Mouse (Mus musculus) gastrocnemius, postnatal 4 days (tissue): ENCODE data around the gene Phactr1. TPM values are rescaled to one million over a fixed set of nuclear protein-coding genes. Genes with fewer than 3 reads are reported as not detected.

ENCODE experiments used
- DNase-seq, 2 experiments: peaks; one replicate each; pipeline ENCODE4 v3.0.0; 2021 to 2022; ENCODE audit warnings: low spot score in 2 of 2, mixed read lengths in 2 of 2
- total RNA-seq, 2 experiments: library from RNA; stranded (reverse); gene quantifications; 2 replicates each; pipeline ENCODE4 v1.2.3; 2021

Phactr1 gene
- total RNA-seq, 2 experiments from 2014 or later = 14.0 to 14.1 TPM

DNA sequence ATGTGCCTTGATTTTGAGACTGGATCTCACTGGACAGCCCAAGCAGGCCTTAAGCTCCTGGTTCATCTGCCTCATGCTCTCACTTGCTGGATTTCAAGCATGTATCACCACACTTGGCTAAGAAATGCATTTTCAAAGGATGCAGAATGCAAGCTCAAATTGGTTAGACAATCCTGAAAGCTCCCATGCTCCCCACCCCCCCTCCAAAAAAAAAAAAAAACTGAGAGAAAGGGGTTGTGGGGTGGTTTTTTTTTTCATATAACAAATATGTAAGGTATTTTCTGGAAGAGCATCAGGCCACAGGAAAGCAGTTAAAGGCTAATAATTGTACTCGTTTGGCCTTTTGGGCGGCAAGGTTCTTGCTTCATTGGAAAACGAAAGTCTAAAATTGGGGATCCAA is 432.7 kb downstream of the Phactr1 start:
- no peak for DNase-seq

DNA sequence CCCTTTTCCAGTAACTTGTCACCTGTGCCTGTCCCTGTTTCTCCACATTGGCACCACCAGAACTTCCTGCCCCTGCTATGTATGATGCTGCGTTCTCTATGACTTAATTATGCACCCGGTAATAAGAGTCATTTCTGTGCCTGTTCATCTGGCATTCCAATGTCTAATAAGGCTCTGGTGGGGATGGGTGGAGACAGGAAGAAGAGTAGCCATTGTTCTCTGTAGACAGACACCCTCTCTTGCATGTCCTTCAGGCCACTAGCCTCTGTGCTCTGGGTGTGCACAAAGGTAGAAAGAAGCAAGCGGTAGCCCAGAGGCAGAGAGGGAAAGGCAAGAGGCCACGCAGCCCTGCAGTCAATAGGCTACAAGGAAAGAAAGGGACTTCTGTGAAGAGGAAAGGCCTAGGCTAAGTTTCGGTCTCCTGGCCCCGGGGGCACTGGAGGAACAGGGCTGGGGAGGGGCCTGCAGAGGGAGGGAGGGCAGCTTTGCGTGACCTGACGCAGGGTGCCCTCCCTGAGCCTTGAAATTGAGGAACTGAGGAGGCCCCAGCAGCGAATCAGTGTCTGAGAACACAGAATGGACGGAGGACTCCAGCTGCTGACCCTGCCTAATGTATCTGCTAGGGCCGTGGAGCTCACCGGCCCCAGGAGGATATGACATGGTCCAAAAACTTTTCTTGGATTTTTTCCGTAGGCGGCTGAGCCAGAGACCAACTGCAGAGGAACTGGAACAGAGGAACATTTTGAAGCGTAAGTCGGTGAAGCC is 442.1 kb downstream of the Phactr1 start:
- peak in 1 of 2 experiments; percentile 39 for DNase-seq

GRCm38 (mm10) chr13:43123895-43124682 is 443.7 kb downstream of the Phactr1 start:
- DNase-seq = no peak

DNA sequence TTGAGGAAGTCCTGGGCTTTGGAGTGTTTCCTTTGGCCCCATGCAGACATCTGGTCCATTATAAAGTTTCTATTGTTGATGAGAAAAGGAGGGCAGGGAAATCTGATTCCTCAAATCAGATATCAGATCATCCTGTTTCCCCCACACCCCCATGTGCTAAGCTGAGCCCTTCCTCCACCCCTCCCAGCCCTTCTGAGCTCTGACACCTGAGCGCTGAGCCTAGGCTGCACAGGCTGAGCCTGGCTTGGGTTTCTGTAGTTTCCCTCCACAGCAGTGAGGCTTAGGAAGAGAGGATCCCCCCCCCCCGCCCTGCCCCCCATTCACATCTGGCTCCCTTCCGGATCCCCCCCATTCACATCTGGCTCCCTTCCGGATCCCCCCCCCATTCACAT is 444.3 kb downstream of the Phactr1 start:
- no peak for DNase-seq

GRCm38 (mm10) chr13:43130161-43130560 is 449.7 kb downstream of the Phactr1 start:
- no peak for DNase-seq

- peak in 1 of 2 experiments; percentile 37 for DNase-seq
Observed at GRCm38 (mm10) chr13:43131741-43132191, 451.3 kb downstream of the Phactr1 start.

GRCm38 (mm10) chr13:43132859-43133258 is 452.4 kb downstream of the Phactr1 start:
- DNase-seq = no peak

DNA sequence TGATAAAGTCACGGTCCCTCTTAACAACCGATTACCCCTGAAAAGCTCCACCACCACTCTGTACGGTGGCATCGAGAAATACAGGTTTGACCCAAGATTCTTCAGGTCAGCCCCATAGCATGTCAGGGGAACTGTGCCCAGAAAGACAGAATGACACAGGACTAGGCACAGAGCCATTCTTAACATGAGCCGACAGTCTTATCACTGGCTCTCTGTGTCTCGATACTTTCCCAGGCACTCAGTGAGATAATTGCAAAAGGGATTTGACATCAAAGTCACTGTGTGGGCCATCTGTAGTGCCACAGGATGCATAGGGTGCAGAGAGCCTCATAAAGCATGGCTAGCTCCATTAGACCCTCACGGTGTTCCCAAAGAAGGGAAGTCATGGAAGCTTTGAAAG is 453.0 kb downstream of the Phactr1 start:
- DNase-seq = no peak

DNA sequence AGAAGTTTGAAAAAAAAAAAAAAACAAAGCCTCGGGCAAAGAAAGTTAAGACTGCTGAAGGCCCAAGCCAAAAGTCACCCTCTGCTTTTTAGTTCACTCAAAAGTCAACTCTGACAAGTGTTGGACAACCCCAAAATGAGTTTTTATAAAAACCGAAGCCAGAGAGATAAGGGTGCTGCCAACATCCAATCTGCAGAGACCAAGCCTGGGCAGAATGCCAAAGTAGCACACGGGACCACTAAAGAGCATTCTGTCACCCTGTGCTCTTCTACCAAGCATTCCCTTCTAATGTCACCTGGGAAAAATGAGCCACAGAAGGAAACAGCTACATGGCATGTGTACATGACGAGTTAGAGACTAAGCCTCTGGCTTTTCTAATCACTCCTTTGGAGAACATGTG is 454.0 kb downstream of the Phactr1 start:
- DNase-seq = no peak

DNA sequence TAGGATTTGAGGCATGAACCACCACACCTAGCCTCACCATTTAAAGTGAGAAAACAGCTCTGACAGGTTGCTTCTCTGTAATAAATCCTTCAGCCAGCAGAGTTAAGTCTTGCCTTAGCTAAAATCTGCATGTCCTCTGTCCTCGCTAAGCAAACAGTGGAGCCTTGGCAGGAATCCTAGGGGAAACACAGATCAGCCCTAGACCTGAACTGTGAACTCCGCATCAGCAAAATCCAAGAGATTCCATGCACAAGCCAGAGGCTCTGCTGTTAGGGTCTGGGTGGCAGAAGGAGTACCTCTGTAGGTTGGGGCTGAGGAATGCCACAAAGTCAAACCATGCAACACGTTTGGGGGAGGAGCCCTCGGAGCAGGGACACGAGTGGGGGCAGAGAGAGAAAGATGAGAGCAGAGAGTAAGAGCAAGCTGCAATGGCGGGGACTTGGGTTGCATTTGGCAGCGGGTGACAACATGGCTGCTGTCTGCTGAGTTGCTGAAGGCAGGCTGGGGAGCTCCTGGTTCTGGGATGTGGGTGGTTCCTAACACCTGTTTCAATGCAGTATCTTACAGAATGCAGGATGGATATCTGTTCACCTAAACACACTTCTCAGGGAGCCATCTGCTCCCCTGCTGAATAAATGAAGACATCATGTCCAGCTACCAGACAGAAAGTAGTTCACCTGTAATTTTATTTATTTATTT is 464.4 kb downstream of the Phactr1 start:
- DNase-seq = no peak

DNA sequence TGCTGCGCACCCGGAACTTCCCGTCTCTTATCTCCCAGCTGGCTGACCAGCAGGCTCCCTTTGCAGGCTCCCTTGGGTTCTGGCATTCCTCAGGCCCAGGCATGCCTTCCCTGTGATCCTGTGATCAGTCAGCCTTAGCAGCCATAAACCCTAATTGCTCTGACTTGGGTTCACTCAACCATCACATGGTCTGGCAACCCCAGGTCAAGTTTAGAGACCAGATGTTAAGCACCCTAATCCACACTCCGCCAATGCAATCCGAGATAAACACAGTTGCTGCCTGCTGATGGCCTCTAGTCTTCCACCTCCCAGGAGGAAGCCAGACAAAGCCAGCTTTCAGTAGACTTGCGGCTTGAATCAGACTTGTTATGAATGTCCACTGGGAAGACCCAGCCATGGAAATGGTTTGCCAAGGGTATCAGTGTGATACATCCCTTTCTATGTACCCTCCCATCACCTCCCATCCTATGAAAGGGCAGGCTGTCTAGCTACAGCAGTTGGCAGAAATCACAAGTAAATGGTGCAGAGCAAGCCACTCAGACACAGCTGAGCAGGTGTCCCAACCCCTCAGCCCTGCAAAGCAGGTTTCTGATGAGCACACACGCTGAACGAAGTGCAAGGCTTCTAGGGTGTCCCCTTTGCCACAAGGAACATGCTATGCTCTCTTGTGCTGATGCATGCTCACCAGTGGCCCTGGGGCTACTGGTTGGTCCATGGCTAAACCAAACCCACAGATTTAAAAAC is 466.3 kb downstream of the Phactr1 start:
- DNase-seq = no peak

GRCm38 (mm10) chr13:43148692-43149091 is 468.3 kb downstream of the Phactr1 start:
- no peak for DNase-seq

DNA sequence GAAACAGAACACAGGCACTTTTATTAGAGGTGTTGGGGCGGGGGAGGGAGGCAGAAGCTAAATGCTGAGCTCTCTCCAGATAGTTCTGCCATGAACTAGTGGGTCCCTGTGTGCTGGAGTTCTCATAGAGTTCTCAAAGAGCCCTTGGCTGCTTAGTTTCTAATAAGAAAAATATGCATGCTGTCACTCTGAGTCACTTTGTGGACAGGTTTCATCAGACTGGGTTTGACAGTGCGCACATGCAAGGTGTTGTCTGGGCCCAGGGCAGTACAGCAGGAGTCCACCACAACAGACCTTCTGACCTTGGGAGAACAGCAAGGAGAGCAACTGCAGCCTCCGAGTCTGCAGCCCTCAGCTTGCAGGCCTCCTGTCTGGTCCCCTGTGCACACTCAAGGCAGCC is 469.2 kb downstream of the Phactr1 start:
- no peak for DNase-seq

- no peak for DNase-seq
Observed at GRCm38 (mm10) chr13:43152005-43152520, 471.6 kb downstream of the Phactr1 start.

GRCm38 (mm10) chr13:43157370-43157769 is 476.9 kb downstream of the Phactr1 start:
- DNase-seq = no peak

DNA sequence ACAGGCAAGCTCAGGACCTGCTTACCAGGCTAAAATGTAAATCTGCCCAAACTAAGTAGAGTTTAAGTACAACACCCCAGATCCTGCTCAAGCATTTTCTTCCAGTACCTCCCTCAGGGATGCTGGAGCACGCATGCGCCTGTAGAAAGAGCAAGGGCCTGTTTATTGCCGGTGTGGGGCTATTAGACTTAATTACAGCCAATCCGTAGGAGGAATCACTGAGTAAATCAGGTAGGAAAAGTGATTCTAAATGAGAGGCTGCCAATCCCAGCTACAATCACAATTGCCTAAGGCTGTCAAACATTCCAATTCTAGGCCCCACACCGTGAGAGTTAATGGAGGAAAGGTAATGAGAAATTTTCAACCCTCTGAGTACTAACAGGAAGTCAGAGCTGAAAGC is 477.9 kb downstream of the Phactr1 start:
- DNase-seq = no peak

- no peak for DNase-seq
Observed at GRCm38 (mm10) chr13:43159429-43159828, 479.0 kb downstream of the Phactr1 start.

DNA sequence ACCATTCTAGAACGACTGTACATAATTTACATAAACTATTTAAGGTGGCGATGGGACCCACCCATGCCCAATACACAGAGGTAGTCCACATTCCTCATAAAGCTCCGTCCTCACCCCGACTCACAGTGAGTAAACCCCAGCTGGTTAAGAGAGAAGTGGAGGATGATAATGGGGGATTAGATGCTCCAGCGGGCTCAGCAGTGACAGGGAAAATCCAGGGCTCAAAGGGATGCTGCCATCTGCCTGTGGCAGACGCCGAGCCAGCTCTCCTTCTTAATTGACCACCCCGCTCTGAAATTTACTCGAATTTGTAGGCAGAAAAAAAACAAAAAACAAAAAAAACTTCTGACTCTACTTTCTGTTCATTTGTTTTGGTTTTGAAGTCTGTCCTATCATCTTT is 487.3 kb downstream of the Phactr1 start:
- no peak for DNase-seq

- DNase-seq = peak; percentile 99 to 100
Observed at GRCm38 (mm10) chr13:43171020-43171710, 490.7 kb downstream of the Phactr1 start, which contains the start of gene Tbc1d7. Gene Tbc1d7, minus strand, starts transcription at chr13:43171501.
